Mouse (Mus musculus) limb, embryonic 14.5 days (tissue): ENCODE data around the gene Dohh. TPM values are rescaled to one million over a fixed set of nuclear protein-coding genes. Genes with fewer than 3 reads are reported as not detected.

Experiments used
- ATAC-seq: fragments of 200-750 bp; cut with Nextera tagmentation; 2 replicates; pipeline ENCODE4 v1.8.0; 2017; ENCODE audit warnings: low read depth, moderate number of reproducible peaks, moderate TSS enrichment; ENCODE audit not compliant: low FRiP score
- DNase-seq: peaks from one replicate; pipeline ENCODE4 v3.0.0-alpha.2; 2015; ENCODE audit warnings: low spot score
- H3K27ac ChIP-seq: fragments of 300-500 bp; sonication (generic); replicated peaks from 2 replicates; pipeline ENCODE4 v1.5.1; 2014; ENCODE audit warnings: low read depth, mild to moderate bottlenecking, low read length, moderate library complexity, mixed read lengths
- H3K27me3 ChIP-seq: fragments of 300-500 bp; sonication (generic); 2 replicates; pipeline ENCODE4 v1.6.1; 2014; ENCODE audit warnings: low read length, mixed read lengths; ENCODE audit not compliant: control insufficient read depth, insufficient read depth
- H3K36me3 ChIP-seq: fragments of 300-500 bp; sonication (generic); 2 replicates; pipeline ENCODE4 v1.6.1; 2014; ENCODE audit warnings: mild to moderate bottlenecking, low read length, moderate library complexity, mixed read lengths; ENCODE audit not compliant: control insufficient read depth, insufficient read depth
- H3K4me1 ChIP-seq: fragments of 300-500 bp; sonication (generic); 2 replicates; pipeline ENCODE4 v1.6.1; 2014; ENCODE audit warnings: antibody characterized with exemption, low read length, mixed read lengths; ENCODE audit not compliant: control insufficient read depth, insufficient read depth
- H3K4me2 ChIP-seq: fragments of 300-500 bp; sonication (generic); replicated peaks from 2 replicates; pipeline ENCODE4 v1.6.1; 2014; ENCODE audit warnings: low read depth, mild to moderate bottlenecking, low read length, moderate library complexity; ENCODE audit not compliant: severe bottlenecking
- H3K4me3 ChIP-seq: fragments of 300-500 bp; sonication (generic); replicated peaks from 2 replicates; pipeline ENCODE4 v1.5.1; 2014; ENCODE audit warnings: low read length
- H3K9ac ChIP-seq: fragments of 300-500 bp; sonication (generic); 2 replicates; pipeline ENCODE4 v1.6.1; 2014; ENCODE audit warnings: mild to moderate bottlenecking, low read depth, low read length, moderate library complexity; ENCODE audit not compliant: severe bottlenecking
- H3K9me3 ChIP-seq: fragments of 300-500 bp; sonication (generic); 2 replicates; pipeline ENCODE4 v1.6.1; 2016; ENCODE audit warnings: low read length; ENCODE audit not compliant: control insufficient read depth
- POLR2A ChIP-seq: fragments of 200-500 bp; IDR thresholded peaks from 2 replicates; pipeline ENCODE4 v1.8.0; 2012; ENCODE audit warnings: inconsistent platforms, mild to moderate bottlenecking, moderate library complexity, borderline replicate concordance; ENCODE audit not compliant: insufficient read depth, insufficient read length; ENCODE audit errors: extremely low read depth
- WGBS: fragments of 180-500 bp; shearing (Covaris S2); extraction: QIAGEN DNeasy Blood & Tissue Kit; methylation state at CpG from one replicate; pipeline ENCODE4 v1.1.7; 2014; 5-methylcytosine and 5-hydroxymethylcytosine counted together
- polyA plus RNA-seq, 2 experiments: library from polyadenylated mRNA; depleted of rRNA in 1 of 2; stranded (reverse) in 1 of 2; unstranded in 1 of 2; fragments of >200 nt; fragmentation: Nextera tagmentation in 1 of 2; extraction: Ambion mirVana in 1 of 2; gene quantifications; 2 replicates each; pipeline versions ENCODE4 v1.2.1 to v1.2.3; 2012 to 2014

Gene Dohh
- polyA plus RNA-seq, 2 experiments, result 54.3 to 60.0 TPM

GRCm38 (mm10) chr10:81349146-81349545 lies 35.1 kb upstream of the Dohh start:
- Histone ChIP-seq H3K4me3 (peak overlapping the region; percentile 78), H3K9ac (peak overlapping the region; percentile 80), H3K9me3 (no peaks in the 10 kb centered on the region), H3K4me2 (peak overlapping the region; percentile 93), H3K4me1 (peaks cover 20% of the 10 kb centered on the region), H3K36me3 (peaks cover 21% of the 10 kb centered on the region), H3K27ac (no peak overlapping the region), H3K27me3 (peaks cover 11% of the 10 kb centered on the region)
- 2% methylated on average over 11 of the region's 12 CpGs for WGBS
- ATAC-seq (no peak), DNase-seq (peak; percentile 43)
- no peak for TF ChIP-seq POLR2A

DNA sequence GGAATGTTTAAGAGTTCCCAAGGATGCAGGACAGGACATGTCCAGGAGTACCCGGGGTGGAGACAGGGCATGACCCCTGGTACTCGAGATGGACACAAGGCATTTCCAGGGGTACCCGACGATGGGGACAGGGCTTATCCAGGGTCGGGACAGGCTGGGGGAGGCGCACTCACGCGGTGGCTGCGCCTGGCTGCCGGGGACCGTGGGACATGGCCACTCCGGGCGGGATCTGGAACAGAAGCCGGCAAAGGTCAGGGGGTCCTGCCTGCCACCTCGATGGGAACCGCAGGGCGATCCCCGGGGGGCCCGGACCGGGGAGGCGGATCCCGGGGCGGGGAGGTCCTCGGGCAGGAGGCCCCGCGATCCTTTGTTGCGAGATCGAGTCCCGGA lies 34.3 kb upstream of the Dohh start:
- Histone ChIP-seq H3K4me1 (peaks cover 20% of the 10 kb centered on the region), H3K27me3 (peaks cover 4% of the 10 kb centered on the region), H3K4me2 (peak overlapping the region; percentile 93), H3K4me3 (peak overlapping the region; percentile 78), H3K27ac (peak overlapping the region; percentile 70), H3K9ac (peak overlapping the region; percentile 80), H3K36me3 (peaks cover 21% of the 10 kb centered on the region), H3K9me3 (no peaks in the 10 kb centered on the region)
- no peak for DNase-seq
- TF ChIP-seq POLR2A, result no peak
- WGBS, result 1% methylated on average over 24 of the region's 29 CpGs
- ATAC-seq, result no peak

DNA sequence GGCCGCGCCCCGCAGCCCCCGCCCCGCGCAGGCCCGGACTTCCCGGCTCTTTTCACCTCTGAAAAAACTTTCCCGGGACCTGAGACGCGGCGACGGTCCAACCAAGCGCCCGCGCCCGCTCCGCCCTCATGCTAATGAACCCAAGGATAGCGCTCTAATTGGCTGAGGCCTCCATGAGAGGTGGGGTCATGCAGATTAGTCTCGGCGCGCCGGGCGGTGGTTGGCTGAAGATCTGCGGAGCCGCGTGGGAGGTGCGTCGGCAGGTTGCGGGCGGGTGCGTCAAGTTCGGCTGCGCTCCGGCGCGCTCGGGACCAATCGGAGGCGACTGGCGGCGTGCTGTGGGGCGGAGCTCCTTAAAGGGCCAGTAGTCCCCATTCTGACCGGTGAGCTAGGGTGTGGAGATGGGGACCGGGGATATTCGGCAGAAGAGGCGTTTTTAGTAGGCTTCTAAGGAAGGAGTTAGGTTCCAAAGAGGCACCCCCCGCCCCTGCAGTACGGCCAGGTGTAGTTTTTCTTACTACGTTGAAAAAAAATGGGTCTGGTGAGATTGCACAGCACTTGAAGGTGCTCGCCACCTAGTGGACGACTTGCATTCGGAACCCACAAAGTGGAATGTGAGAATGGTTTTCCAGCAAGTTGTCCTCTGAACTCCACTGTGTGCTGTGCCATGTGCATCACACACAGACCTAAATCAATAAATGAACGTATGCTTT lies 33.7 kb upstream of the Dohh start, which contains the start of gene Hmg20b:
TSS of gene Hmg20b (minus strand) at position 130 of the 713 bp plus-strand sequence.
- DNase-seq (peak; percentile 99), ATAC-seq (peak; percentile 96)
- under 1% methylated on average over 49 of the region's 54 CpGs for WGBS
- Histone ChIP-seq H3K9me3 (no peaks in the 10 kb centered on the region), H3K4me1 (peaks cover 20% of the 10 kb centered on the region), H3K27me3 (no peaks in the 10 kb centered on the region), H3K27ac (peak within 1 kb of the TSS; percentile 70), H3K9ac (peak within 1 kb of the TSS; percentile 80), H3K4me2 (peak within 1 kb of the TSS; percentile 93), H3K36me3 (peaks cover 20% of the 10 kb centered on the region), H3K4me3 (peak within 1 kb of the TSS; percentile 78)
- peak; percentile 38; the same call in 1 of the 2 replicates for TF ChIP-seq POLR2A

DNA sequence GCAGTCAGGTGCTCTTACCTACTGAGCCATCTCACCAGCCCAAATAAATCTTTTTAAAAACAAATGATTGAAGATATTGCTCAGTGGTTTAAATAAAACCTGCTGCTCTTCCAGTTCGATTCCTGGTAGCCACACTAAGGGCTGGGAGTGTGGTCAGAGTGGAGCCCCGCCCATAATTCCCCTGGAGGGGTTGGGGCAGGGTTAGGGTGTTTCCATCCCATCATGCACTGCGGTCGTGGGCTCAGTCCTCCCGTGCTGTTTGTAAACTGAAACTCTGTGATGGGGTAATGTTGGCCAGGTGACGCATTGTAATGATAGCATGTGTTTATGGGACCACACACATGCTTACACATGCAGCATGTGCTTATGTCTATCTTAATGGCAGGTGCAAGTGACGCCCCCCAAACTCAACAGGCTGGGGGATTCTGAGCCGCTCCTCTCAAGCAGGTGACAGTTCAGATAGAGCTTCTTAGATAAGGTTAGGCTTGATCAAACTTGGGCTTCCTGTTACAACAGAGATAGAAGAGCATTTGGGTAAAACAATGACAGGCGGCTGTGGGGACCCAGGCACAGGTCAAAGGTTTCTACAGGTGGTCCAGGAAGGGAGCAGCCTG lies 32.4 kb upstream of the Dohh start:
- Histone ChIP-seq H3K9ac (no peak overlapping the region), H3K9me3 (no peaks in the 10 kb centered on the region), H3K4me2 (no peak overlapping the region), H3K36me3 (peaks cover 13% of the 10 kb centered on the region), H3K27me3 (no peaks in the 10 kb centered on the region), H3K27ac (no peak overlapping the region), H3K4me1 (peaks cover 20% of the 10 kb centered on the region), H3K4me3 (no peak overlapping the region)
- no peak for ATAC-seq
- 23% methylated on average over 9 of the region's 9 CpGs for WGBS
- DNase-seq, result no peak
- TF ChIP-seq POLR2A, result no peak

GRCm38 (mm10) chr10:81354738-81355477 lies 29.3 kb upstream of the Dohh start:
- Histone ChIP-seq H3K4me2 (no peak overlapping the region), H3K4me3 (no peak overlapping the region), H3K9ac (no peak overlapping the region), H3K27ac (no peak overlapping the region), H3K27me3 (no peaks in the 10 kb centered on the region), H3K9me3 (no peaks in the 10 kb centered on the region), H3K4me1 (peaks cover 18% of the 10 kb centered on the region), H3K36me3 (peaks cover 1% of the 10 kb centered on the region; the same call in 1 of the 2 replicates)
- ATAC-seq, result no peak
- no peak for TF ChIP-seq POLR2A
- WGBS, result 70% methylated on average over 9 of the region's 9 CpGs
- DNase-seq, result no peak
